Mouse (Mus musculus) regulatory T cell (primary cell): ENCODE results near the gene Gps1.
"Not testable (repeated sequence)": the region's sequence is repeated elsewhere in the genome, so short reads cannot be mapped to it uniquely, and the experiment has no call there.

Experiments used
- in situ Hi-C: fragments of 300-600 bp; cut with MboI, MseI; formaldehyde crosslinking; loops from one replicate; pipeline ENCODE4 v1.15.1; 2025; ENCODE audit warnings: high pct_unique_total_duplicates

Gps1 gene

GRCm38 (mm10) chr11:120784064-120784791 lies at the start of gene Gps1, which contains the start of gene Rfng:
Gene Gps1 (plus strand): TSS chr11:120784272.
Gene Rfng (minus strand): TSS chr11:120784207.
- in situ Hi-C loops: no loop called here

- in situ Hi-C loops: loop anchor here (25.0 kb wide), 1 partner anchor 924 kb away; no protein-coding TSS in a partner anchor
Measured at GRCm38 (mm10) chr11:120736424-120736823, 47.6 kb upstream of the Gps1 start.

- in situ Hi-C loops: loop anchor here (25.0 kb wide), 1 partner anchor 929 kb away; no protein-coding TSS in a partner anchor
Measured at GRCm38 (mm10) chr11:120740981-120741380, 43.1 kb upstream of the Gps1 start.

GRCm38 (mm10) chr11:120744121-120744701 lies 39.9 kb upstream of the Gps1 start:
- in situ Hi-C loops: loop anchor here (25.0 kb wide), 1 partner anchor 932 kb away; no protein-coding TSS in a partner anchor

GRCm38 (mm10) chr11:120747974-120748373 lies 36.1 kb upstream of the Gps1 start:
- in situ Hi-C loops: loop anchor here (5.0 to 25.0 kb wide), 2 partner anchors 796 to 936 kb away; no protein-coding TSS in a partner anchor

- in situ Hi-C loops: loop anchor here (5.0 to 25.0 kb wide), 2 partner anchors 797 to 937 kb away; no protein-coding TSS in a partner anchor
Measured at GRCm38 (mm10) chr11:120749430-120749829, 34.6 kb upstream of the Gps1 start.

- in situ Hi-C loops: no loop called here
Measured at GRCm38 (mm10) chr11:120751606-120752005, 32.5 kb upstream of the Gps1 start.

GRCm38 (mm10) chr11:120760236-120760635 lies 23.8 kb upstream of the Gps1 start:
- in situ Hi-C loops: no loop called here

GRCm38 (mm10) chr11:120761811-120762671 lies 22.0 kb upstream of the Gps1 start:
- in situ Hi-C loops: no loop called here

GRCm38 (mm10) chr11:120762672-120763041 lies 21.4 kb upstream of the Gps1 start, which contains the start of gene Hmga1b:
Gene Hmga1b (plus strand): TSS chr11:120762794.
- in situ Hi-C loops: not testable (repeated sequence)

- in situ Hi-C loops: not testable (repeated sequence)
Measured at GRCm38 (mm10) chr11:120763121-120763999, 20.7 kb upstream of the Gps1 start.

- in situ Hi-C loops: loop anchor here (5.0 kb wide), 1 partner anchor 40 kb away; the partner anchor contains the start of gene Dcxr
Measured at GRCm38 (mm10) chr11:120767023-120767422, 17.0 kb upstream of the Gps1 start.

GRCm38 (mm10) chr11:120768206-120768605 lies 15.9 kb upstream of the Gps1 start:
- in situ Hi-C loops: loop anchor here (5.0 kb wide), 1 partner anchor 41 kb away; the partner anchor contains the start of gene Dcxr

GRCm38 (mm10) chr11:120772749-120773148 lies 11.3 kb upstream of the Gps1 start:
- in situ Hi-C loops: no loop called here

GRCm38 (mm10) chr11:120773463-120774190 lies 10.4 kb upstream of the Gps1 start:
- in situ Hi-C loops: no loop called here

- in situ Hi-C loops: no loop called here
Measured at GRCm38 (mm10) chr11:120775774-120776469, 8.2 kb upstream of the Gps1 start.

GRCm38 (mm10) chr11:120777123-120777522 lies 6.9 kb upstream of the Gps1 start:
- in situ Hi-C loops: no loop called here

- in situ Hi-C loops: no loop called here
Measured at GRCm38 (mm10) chr11:120779876-120780275, 4.2 kb upstream of the Gps1 start.

- in situ Hi-C loops: not testable (repeated sequence)
Measured at GRCm38 (mm10) chr11:120781361-120781760, 2.7 kb upstream of the Gps1 start.
